Mouse (Mus musculus): Measurements from ENCODE around the gene Pnpla2.

DNA sequence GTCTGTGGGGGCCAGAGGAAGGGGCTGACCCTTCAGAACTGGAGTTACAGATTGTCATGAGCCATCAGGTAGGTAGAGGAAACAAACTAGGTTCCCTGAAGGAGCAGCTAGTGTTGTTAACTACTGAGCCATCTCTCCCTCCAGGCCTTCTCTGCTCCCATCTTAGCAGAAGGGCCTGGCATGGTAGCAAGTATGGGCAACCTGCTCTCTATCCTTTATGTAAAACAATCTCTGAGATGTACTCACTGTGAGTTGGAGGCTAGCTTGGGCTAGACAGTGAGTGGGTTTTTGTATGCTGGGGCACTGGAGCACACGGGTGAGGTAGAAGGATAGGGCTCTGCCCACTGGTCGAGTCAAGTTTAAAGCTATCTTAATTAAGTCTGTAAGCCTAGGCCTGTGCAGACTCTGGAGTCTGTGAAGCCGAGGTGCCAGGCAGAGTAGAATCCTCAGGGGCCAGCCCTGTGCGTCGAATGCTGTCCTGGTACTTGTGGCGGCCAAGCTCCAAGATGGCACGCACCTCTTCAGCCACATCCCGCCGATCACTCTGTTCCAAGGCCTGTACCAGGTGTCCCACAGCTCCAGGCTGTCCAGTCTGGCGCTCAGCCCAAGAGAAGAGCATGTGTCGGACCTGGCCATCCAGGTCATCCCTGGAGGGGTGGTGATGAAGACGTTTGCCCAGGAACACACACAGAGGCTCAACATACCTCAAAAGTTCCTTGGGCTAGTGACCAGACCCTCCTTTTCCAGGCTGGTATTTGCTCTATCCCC lies 16.6 kb upstream of the Pnpla2 start:
- TF ChIP-seq CTCF (IDR thresholded peaks at IDR 0.05; ENCODE audit: low read depth) (no peak), EP300 (optimal IDR thresholded peaks at IDR 0.05) (no peak)
